Mouse (Mus musculus): Measurements from ENCODE around the gene Gcg. TPM values are rescaled to one million over a fixed set of nuclear protein-coding genes. Genes with fewer than 3 reads are reported as not detected.

Gene Gcg
- polyA plus RNA-seq, 1 experiment from 2014 or later, result 0.21 TPM

GRCm38 (mm10) chr2:62450364-62450763 is 33.1 kb downstream of the Gcg start:
- no peak overlapping the region for H3K9ac ChIP-seq (replicated peaks; ENCODE audit: low read depth, low read length)
- WGBS, result 87% methylated on average over 6 of the region's 6 CpGs
- no peak overlapping the region for H3K27ac ChIP-seq (ENCODE audit: low read depth, low read length)

GRCm38 (mm10) chr2:62449692-62450346 is 33.6 kb downstream of the Gcg start:
- Histone ChIP-seq H3K36me3 (ENCODE audit: control insufficient read depth, insufficient read depth, low read length) (no peaks in the 10 kb centered on the region), H3K4me1 (ENCODE audit: control insufficient read depth, insufficient read depth, low read length) (no peaks in the 10 kb centered on the region), H3K4me2 (ENCODE audit: low read depth, low read length) (no peak overlapping the region), H3K27me3 (ENCODE audit: control insufficient read depth, insufficient read depth, low read length) (no peaks in the 10 kb centered on the region), H3K9me3 (ENCODE audit: control insufficient read depth, low read length) (no peaks in the 10 kb centered on the region), H3K4me3 (ENCODE audit: low read depth, low read length) (no peak overlapping the region), H3K9ac (replicated peaks; ENCODE audit: low read depth, low read length) (no peak overlapping the region), H3K27ac (ENCODE audit: low read depth, low read length) (no peak overlapping the region)
- no peak for ATAC-seq (ENCODE audit: low read depth)
- 82% methylated on average over 5 of the region's 5 CpGs for WGBS

More at GRCm38 (mm10) chr2:62450364-62450763, 33.1 kb downstream of the Gcg start:
- H3K4me3 ChIP-seq (ENCODE audit: low read depth, low read length), result no peak overlapping the region
- no peak overlapping the region for H3K4me2 ChIP-seq (ENCODE audit: low read depth, low read length)
- no peaks in the 10 kb centered on the region for H3K27me3 ChIP-seq (ENCODE audit: control insufficient read depth, insufficient read depth, low read length)
- H3K4me1 ChIP-seq (ENCODE audit: control insufficient read depth, insufficient read depth, low read length), result no peaks in the 10 kb centered on the region
- no peaks in the 10 kb centered on the region for H3K36me3 ChIP-seq (ENCODE audit: control insufficient read depth, insufficient read depth, low read length)
- no peak for ATAC-seq (ENCODE audit: low read depth)
- no peaks in the 10 kb centered on the region for H3K9me3 ChIP-seq (ENCODE audit: control insufficient read depth, low read length)

- ATAC-seq (ENCODE audit: low read depth), result no peak; the same call in 1 of the 2 replicates
- H3K4me3 ChIP-seq (ENCODE audit: low read depth, low read length), result no peak overlapping the region
- no peak overlapping the region for H3K27ac ChIP-seq (ENCODE audit: low read depth, low read length)
- no peaks in the 10 kb centered on the region for H3K36me3 ChIP-seq (ENCODE audit: control insufficient read depth, insufficient read depth, low read length)
- H3K27me3 ChIP-seq (ENCODE audit: control insufficient read depth, insufficient read depth, low read length), result no peaks in the 10 kb centered on the region
- H3K9ac ChIP-seq (replicated peaks; ENCODE audit: low read depth, low read length), result no peak overlapping the region
- WGBS, result 73% methylated on average over 13 of the region's 13 CpGs
- no peaks in the 10 kb centered on the region for H3K4me1 ChIP-seq (ENCODE audit: control insufficient read depth, insufficient read depth, low read length)
- H3K4me2 ChIP-seq (ENCODE audit: low read depth, low read length), result no peak overlapping the region
- no peaks in the 10 kb centered on the region for H3K9me3 ChIP-seq (ENCODE audit: control insufficient read depth, low read length)
Observed at GRCm38 (mm10) chr2:62440802-62441544, 42.5 kb downstream of the Gcg start.

GRCm38 (mm10) chr2:62440083-62440482 is 43.4 kb downstream of the Gcg start:
- H3K4me2 ChIP-seq (ENCODE audit: low read depth, low read length), result no peak overlapping the region

GRCm38 (mm10) chr2:62431245-62431795 is 52.1 kb downstream of the Gcg start:
- no peaks in the 10 kb centered on the region for H3K36me3 ChIP-seq (ENCODE audit: control insufficient read depth, insufficient read depth, low read length)
- no peaks in the 10 kb centered on the region for H3K4me1 ChIP-seq (ENCODE audit: control insufficient read depth, insufficient read depth, low read length)
- H3K27ac ChIP-seq (ENCODE audit: low read depth, low read length), result no peak overlapping the region
- H3K27me3 ChIP-seq (ENCODE audit: control insufficient read depth, insufficient read depth, low read length), result no peaks in the 10 kb centered on the region
- H3K4me3 ChIP-seq (ENCODE audit: low read depth, low read length), result no peak overlapping the region
- 91% methylated on average over 8 of the region's 8 CpGs for WGBS
- no peak for ATAC-seq (ENCODE audit: low read depth)
- H3K9me3 ChIP-seq (ENCODE audit: control insufficient read depth, low read length), result no peaks in the 10 kb centered on the region
- no peak overlapping the region for H3K9ac ChIP-seq (replicated peaks; ENCODE audit: low read depth, low read length)
- H3K4me2 ChIP-seq (ENCODE audit: low read depth, low read length), result no peak overlapping the region

More at GRCm38 (mm10) chr2:62440083-62440482, 43.4 kb downstream of the Gcg start:
- no peaks in the 10 kb centered on the region for H3K9me3 ChIP-seq (ENCODE audit: control insufficient read depth, low read length)
- H3K4me1 ChIP-seq (ENCODE audit: control insufficient read depth, insufficient read depth, low read length), result no peaks in the 10 kb centered on the region
- H3K4me3 ChIP-seq (ENCODE audit: low read depth, low read length), result no peak overlapping the region
- H3K9ac ChIP-seq (replicated peaks; ENCODE audit: low read depth, low read length), result no peak overlapping the region
- H3K27me3 ChIP-seq (ENCODE audit: control insufficient read depth, insufficient read depth, low read length), result no peaks in the 10 kb centered on the region
- no peak for ATAC-seq (ENCODE audit: low read depth)
- H3K36me3 ChIP-seq (ENCODE audit: control insufficient read depth, insufficient read depth, low read length), result no peaks in the 10 kb centered on the region
- 85% methylated on average over 4 of the region's 4 CpGs for WGBS
- no peak overlapping the region for H3K27ac ChIP-seq (ENCODE audit: low read depth, low read length)

GRCm38 (mm10) chr2:62425941-62426340 is 57.5 kb downstream of the Gcg start:
- Histone ChIP-seq H3K27ac (ENCODE audit: low read depth, low read length) (no peak overlapping the region), H3K27me3 (ENCODE audit: control insufficient read depth, insufficient read depth, low read length) (no peaks in the 10 kb centered on the region), H3K9me3 (ENCODE audit: control insufficient read depth, low read length) (no peaks in the 10 kb centered on the region), H3K36me3 (ENCODE audit: control insufficient read depth, insufficient read depth, low read length) (no peaks in the 10 kb centered on the region), H3K4me3 (ENCODE audit: low read depth, low read length) (no peak overlapping the region), H3K9ac (replicated peaks; ENCODE audit: low read depth, low read length) (no peak overlapping the region), H3K4me1 (ENCODE audit: control insufficient read depth, insufficient read depth, low read length) (no peaks in the 10 kb centered on the region), H3K4me2 (ENCODE audit: low read depth, low read length) (no peak overlapping the region)
- WGBS, result 93% methylated on average over 3 of the region's 3 CpGs
- no peak for ATAC-seq (ENCODE audit: low read depth)

Other genes with a start within 250 kb of the Gcg start
- gene Dpp4, start 71.4 kb downstream of the Gcg start, polyA plus RNA-seq (2014; fragmentation: Nextera tagmentation; extraction: Ambion mirVana), result 0.88 and 3.9 TPM in 2 replicates
- 0.40 and 2.0 TPM in 2 replicates for gene Fap, start 90.4 kb upstream of the Gcg start, polyA plus RNA-seq (2014; fragmentation: Nextera tagmentation; extraction: Ambion mirVana)
- gene Ifih1, start 162.6 kb upstream of the Gcg start, polyA plus RNA-seq (2014; fragmentation: Nextera tagmentation; extraction: Ambion mirVana), result 0.47 and 0.80 TPM in 2 replicates
- gene Gca, start 180.6 kb upstream of the Gcg start, polyA plus RNA-seq (2014; fragmentation: Nextera tagmentation; extraction: Ambion mirVana), result 3.1 and 3.5 TPM in 2 replicates

Data from neural tube, embryonic 14.5 days (tissue).